Mouse (Mus musculus): ENCODE data around the gene Gm9495. TPM values are rescaled to one million over a fixed set of nuclear protein-coding genes. Genes with fewer than 3 reads are reported as not detected.
"Not testable (repeated sequence)": the region's sequence is repeated elsewhere in the genome, so short reads cannot be mapped to it uniquely, and the experiment has no call there.

Gm9495 gene
- not detected for total RNA-seq (2018; cell fraction: chromatin; rRNA removed)
- total RNA-seq (2018; cell fraction: cytosol; rRNA removed), result not detected
- total RNA-seq (2018; cell fraction: nucleus; rRNA removed), result not detected
- not detected in 3 replicates for polyA plus RNA-seq (2018)

DNA sequence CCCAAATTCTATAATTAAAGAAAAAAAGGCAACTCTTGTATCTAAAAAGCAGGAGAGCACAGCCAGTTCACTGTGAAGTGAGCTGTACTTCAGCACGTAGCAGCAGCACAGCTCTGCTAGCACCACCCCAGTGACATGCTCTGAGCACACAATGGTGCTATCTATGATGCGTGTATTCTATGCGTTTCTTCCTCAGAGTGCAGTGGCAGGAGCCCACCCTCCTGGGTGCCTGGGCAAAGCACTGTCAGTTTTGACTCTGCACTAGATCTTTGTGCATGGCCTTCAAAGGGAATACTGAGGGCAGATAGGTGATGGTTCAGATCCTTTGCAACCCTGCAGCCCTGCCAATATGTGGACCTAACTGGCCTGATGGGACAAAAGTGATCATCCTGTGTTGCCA lies at the start of gene Gm9495:
TSS of gene Gm9495 (minus strand) at position 101 of the 400 bp plus-strand sequence.
- H3K36me3 ChIP-seq (ENCODE audit: inconsistent target); H3K79me2 ChIP-seq (ENCODE audit: inconsistent target); H3K4me3 ChIP-seq (ENCODE audit: inconsistent target); H3K27ac ChIP-seq: not testable (repeated sequence)
- 100% methylated on average over 1 of the region's 3 CpGs for WGBS (ENCODE audit: missing documents)

DNA sequence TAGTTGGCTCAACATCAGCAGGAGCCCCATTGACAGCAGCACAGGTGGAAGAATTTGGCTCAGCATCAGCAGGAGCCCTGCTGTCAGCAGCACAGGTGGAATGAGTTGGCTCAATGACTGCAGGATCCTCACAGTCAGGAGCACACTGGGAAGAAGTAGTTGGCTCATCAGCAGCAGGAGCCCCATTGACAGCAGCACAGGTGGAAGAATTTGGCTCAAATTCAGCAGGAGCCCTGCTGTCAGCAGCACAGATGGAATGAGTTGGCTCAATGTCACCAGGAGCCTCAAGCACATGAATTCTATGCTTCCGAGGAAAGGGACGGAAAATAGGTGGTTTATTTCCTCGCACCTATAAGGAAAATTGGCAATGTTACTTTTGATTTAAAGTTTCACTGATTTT lies 21.6 kb upstream of the Gm9495 start:
- H3K79me2 ChIP-seq (ENCODE audit: inconsistent target); H3K36me3 ChIP-seq (ENCODE audit: inconsistent target); H3K4me3 ChIP-seq (ENCODE audit: inconsistent target); H3K27ac ChIP-seq: not testable (repeated sequence)
- no CpG with 5 or more reads among the region's 3 CpGs for WGBS (ENCODE audit: missing documents)

DNA sequence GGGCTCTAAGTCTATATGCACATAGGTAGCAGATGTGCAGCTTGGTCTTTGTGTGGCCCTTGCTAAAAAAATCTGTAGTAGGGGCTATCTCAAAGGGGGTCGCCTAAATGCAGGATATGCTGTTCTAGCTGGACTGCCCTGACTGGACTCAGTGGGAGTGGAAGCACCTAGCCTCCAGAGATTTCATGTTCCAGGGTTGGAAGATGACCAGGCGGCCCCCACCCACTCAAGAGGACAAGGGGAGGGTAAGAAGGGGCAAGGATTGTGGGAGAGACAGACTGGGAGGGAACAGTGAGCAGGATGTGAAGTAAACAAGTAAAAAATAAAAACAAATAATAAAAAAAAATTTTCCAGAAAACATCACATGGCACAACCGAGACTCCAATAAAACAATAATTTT lies 33.3 kb downstream of the Gm9495 start:
- 83% methylated on average over 2 of the region's 3 CpGs for WGBS (ENCODE audit: missing documents)

DNA sequence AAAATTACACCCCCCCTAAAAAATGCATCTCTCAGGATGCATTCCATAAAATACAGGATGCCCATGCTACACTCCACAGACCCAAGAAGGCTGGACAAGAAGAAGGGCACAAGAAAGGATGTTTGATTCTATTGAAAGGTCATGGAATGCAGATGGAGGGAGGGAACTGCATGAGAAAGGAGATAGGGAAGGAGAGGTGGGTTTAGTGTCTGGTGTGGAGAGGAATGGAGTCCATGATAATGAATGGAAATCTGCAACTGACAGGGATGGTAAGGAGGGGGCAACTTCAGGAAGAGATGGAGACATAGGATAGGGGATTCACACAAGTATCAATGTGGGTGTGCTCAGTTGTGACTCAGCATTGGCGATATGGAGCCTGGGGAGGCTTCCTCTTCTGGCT lies 39.0 kb downstream of the Gm9495 start:
- H3K4me3 ChIP-seq (ENCODE audit: inconsistent target), result no peak overlapping the region
- no peaks in the 10 kb centered on the region for H3K79me2 ChIP-seq (ENCODE audit: inconsistent target)
- H3K27ac ChIP-seq, result no peak overlapping the region
- 82% methylated on average over 1 of the region's 1 CpGs for WGBS (ENCODE audit: missing documents)
- no peaks in the 10 kb centered on the region for H3K36me3 ChIP-seq (ENCODE audit: inconsistent target)

More for the DNA sequence above, 33.3 kb downstream of the Gm9495 start:
- H3K27ac ChIP-seq; H3K4me3 ChIP-seq (ENCODE audit: inconsistent target); H3K79me2 ChIP-seq (ENCODE audit: inconsistent target); H3K36me3 ChIP-seq (ENCODE audit: inconsistent target): not testable (repeated sequence)

DNA sequence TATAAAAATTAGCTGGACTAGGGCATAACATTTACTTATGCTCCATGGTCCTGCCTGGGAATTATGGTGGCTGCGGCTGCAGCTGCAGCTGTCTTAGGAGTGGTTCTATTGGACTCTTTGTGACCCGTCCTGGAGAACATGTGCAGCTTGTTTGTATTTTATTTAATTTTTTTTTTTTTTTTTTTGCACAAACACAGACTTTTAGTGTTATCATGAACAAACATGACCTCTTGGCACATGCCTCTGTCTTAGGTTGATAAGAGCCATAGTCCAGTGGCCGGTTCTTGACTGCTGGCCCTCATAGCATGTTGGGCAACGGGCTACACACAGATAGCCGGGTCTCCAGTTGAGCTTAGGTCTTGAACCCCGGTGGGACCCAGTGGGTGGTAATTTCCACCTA lies 48.6 kb downstream of the Gm9495 start:
- no peaks in the 10 kb centered on the region for H3K36me3 ChIP-seq (ENCODE audit: inconsistent target)
- H3K79me2 ChIP-seq (ENCODE audit: inconsistent target), result no peaks in the 10 kb centered on the region
- WGBS (ENCODE audit: missing documents), result 96% methylated on average over 6 of the region's 6 CpGs
- no peak overlapping the region for H3K27ac ChIP-seq
- H3K4me3 ChIP-seq (ENCODE audit: inconsistent target), result no peak overlapping the region

DNA sequence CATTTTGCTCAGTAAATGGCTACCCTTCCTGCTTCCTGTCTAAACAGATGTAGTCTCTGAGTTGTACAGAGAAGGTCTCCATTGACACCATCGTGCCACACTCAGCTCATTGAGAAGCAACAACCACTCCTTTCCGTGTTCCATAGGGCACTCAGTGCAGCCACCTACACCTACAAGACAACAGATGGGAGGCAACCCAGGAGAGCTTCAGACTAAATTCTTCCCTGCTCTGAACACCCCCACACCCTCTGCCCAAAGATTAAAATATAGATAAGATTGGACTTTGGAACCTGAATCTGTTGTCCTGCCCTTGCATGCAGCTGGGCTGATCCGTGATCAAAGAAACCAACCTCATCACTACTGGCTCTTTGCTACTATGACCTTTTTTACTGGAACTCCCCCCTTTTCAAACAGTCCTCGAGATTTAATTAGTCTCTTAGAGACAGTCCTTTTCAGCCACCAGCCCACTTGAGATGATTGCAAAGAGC lies 53.4 kb downstream of the Gm9495 start:
- H3K79me2 ChIP-seq (ENCODE audit: inconsistent target), result no peaks in the 10 kb centered on the region
- H3K4me3 ChIP-seq (ENCODE audit: inconsistent target), result no peak overlapping the region; the same call in 1 of the 2 replicates
- no peak overlapping the region for H3K27ac ChIP-seq
- 86% methylated on average over 4 of the region's 4 CpGs for WGBS (ENCODE audit: missing documents)
- no peaks in the 10 kb centered on the region for H3K36me3 ChIP-seq (ENCODE audit: inconsistent target)

DNA sequence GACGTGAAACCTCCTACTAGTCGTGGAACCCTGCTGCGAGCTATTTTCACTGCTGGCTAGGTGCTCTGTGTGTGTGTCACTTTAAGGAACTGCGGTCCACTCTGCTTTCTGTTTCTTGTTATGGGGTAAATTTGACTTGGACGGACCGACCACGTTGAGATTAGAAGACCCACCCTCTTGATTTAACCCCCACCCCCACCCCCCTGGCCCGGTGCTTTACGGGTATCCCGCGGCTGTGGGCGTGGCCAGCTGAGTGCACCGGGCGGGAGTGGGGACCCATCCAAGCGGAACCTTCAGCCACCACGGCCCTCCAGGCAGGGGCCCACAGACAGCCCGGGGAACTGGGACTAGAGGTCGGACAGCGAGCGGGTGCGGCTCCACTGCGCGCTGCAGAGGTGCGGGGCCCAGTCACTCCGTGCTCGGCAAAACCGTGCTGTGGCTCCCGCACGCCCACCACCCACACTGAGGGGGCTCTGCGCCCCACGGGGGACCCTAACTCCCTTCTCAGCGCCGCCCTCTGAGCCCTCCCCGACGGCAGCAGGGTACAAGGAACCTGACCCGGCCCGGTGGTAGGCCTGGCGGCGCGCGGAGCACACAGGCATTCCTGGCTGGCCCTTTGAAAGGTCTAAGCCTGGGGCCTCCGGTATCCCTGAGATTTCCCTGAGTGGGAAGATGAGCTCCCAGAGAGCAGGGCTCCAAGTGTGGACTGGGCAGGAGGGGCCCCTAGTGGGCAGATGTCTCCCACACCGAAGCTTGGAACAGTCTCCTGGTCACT lies 54.0 kb downstream of the Gm9495 start:
- WGBS (ENCODE audit: missing documents), result 18% methylated on average over 43 of the region's 43 CpGs
- H3K27ac ChIP-seq, result no peak overlapping the region
- peak overlapping the region; percentile 19; the same call in 1 of the 2 replicates for H3K4me3 ChIP-seq (ENCODE audit: inconsistent target)
- H3K79me2 ChIP-seq (ENCODE audit: inconsistent target), result peaks cover 2% of the 10 kb centered on the region; the same call in 1 of the 2 replicates
- no peaks in the 10 kb centered on the region for H3K36me3 ChIP-seq (ENCODE audit: inconsistent target)

DNA sequence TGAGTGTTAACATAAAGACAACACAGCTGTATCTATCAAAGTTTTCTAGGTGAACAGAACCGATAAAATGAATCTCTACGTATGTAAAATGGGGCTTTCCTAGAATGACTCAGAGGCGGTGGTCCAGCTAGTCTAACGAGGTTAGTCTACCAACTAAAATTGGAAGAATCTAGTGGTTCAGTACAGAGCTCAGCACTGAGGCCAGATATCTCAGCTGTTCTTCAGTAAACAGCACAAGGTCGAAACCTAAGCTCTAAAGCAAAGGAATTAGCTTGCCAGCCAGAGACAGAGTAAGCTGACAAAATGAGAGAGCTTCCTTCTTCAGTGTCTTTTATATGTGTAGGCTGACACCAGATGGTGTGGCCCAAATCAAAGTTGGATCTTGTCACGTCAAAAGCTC lies 57.2 kb downstream of the Gm9495 start:
- Histone ChIP-seq H3K27ac (no peak overlapping the region), H3K4me3 (ENCODE audit: inconsistent target) (no peak overlapping the region), H3K79me2 (ENCODE audit: inconsistent target) (peaks cover 12% of the 10 kb centered on the region; the same call in 1 of the 2 replicates), H3K36me3 (ENCODE audit: inconsistent target) (no peaks in the 10 kb centered on the region)
- WGBS (ENCODE audit: missing documents), result 87% methylated on average over 6 of the region's 6 CpGs

DNA sequence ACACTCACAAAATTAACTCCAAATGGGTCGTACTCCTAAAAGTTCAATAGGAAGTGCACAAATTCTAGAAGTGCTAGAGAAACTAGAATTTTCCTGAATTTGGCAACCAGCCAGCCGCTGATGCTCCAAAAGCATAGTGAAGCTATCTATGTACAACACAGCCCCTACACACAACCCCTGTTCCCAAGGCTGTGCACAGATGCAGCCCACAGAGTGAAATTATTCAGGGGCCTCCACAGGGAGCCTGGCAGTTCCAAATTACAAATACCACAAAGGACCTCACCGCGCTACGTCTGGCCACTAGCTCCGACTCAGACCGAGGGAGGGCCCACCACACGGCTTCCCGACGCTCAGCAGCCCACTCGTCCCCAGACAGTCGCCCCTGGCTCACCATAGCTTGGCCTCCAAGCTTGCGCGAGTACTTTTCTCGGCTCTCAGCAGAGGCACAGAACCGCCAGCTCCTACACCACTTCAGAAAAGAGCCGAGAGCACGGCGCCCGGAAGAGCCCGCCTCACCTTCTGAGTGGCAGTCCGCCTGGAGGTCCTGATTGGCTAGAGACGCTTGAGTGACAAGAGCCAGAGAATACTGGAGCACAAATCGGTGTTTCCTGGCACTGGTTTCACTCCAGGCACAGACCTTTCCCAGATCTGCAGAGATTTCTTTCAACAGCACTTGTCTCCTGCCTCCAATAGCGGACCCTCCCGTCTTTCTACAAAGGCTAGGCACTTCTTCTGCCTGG lies 58.1 kb downstream of the Gm9495 start:
- WGBS (ENCODE audit: missing documents), result 5% methylated on average over 26 of the region's 26 CpGs
- Histone ChIP-seq H3K4me3 (ENCODE audit: inconsistent target) (peak overlapping the region; percentile 90), H3K27ac (peak overlapping the region; percentile 58), H3K79me2 (ENCODE audit: inconsistent target) (peaks cover 12% of the 10 kb centered on the region; the same call in 1 of the 2 replicates), H3K36me3 (ENCODE audit: inconsistent target) (no peaks in the 10 kb centered on the region)

DNA sequence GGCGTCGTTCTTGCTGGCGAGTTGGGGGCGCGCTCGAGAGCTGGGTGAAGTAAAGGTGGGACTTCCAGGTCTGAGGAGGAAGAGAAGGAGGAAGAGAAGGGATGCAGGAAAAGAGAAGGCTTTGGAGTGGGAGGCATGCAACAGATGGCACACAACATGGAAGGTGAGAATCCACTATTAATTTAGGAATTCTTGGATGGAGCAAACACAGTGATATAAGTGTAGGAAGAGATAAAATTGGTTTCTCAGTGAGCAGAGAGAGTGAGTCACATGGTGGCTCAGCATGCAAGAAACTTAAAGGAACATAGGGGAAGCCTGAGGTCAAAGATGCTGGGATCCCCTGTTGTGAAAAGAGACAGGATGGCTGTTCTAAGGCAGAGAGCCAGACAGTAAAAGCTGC lies 69.0 kb downstream of the Gm9495 start:
- no peak overlapping the region for H3K4me3 ChIP-seq (ENCODE audit: inconsistent target)
- 100% methylated on average over 3 of the region's 6 CpGs for WGBS (ENCODE audit: missing documents)
- no peak overlapping the region for H3K27ac ChIP-seq
- H3K79me2 ChIP-seq (ENCODE audit: inconsistent target), result peaks cover 14% of the 10 kb centered on the region; the same call in 1 of the 2 replicates
- H3K36me3 ChIP-seq (ENCODE audit: inconsistent target), result no peaks in the 10 kb centered on the region

Other genes with a start within 250 kb of the Gm9495 start
- 4.7 to 11.3 TPM (median 9.3 TPM) in 3 replicates for gene Zfp930, start 244.5 kb downstream of the Gm9495 start, polyA plus RNA-seq (2018)
- 1.3 to 3.2 TPM (median 1.7 TPM) in 3 replicates for gene D130040H23Rik, start 182.5 kb downstream of the Gm9495 start, polyA plus RNA-seq (2018)
- gene Gm7697, start 69.4 kb upstream of the Gm9495 start, polyA plus RNA-seq (2018), result not detected in 3 replicates
- 7.1 to 10.8 TPM (median 8.6 TPM) in 3 replicates for gene Zfp868, start 172.0 kb upstream of the Gm9495 start, polyA plus RNA-seq (2018)
- 0.38 to 0.52 TPM (median 0.46 TPM) in 3 replicates for gene Zfp964, start 200.9 kb upstream of the Gm9495 start, polyA plus RNA-seq (2018)

Measured in macrophage (primary cell).